Mouse (Mus musculus): ENCODE results near the gene Trpc1.

- TF ChIP-seq CTCF (IDR thresholded peaks at IDR 0.05; ENCODE audit: borderline replicate concordance, extremely low read depth, insufficient read depth, insufficient read length) = no peak
- no peak for TF ChIP-seq POLR2A (IDR thresholded peaks at IDR 0.05; ENCODE audit: borderline replicate concordance, extremely low read depth, insufficient read depth, insufficient read length, poor library complexity, severe bottlenecking)
These were observed 84.3 kb downstream of the Trpc1 start for GRCm38 (mm10) chr9:95665835-95666234.

All from brain, embryonic 14.5 days (tissue).